Comparison of ENCODE assay signal across 10 mouse cellular contexts in genomic region chr11:75508904-75509303, GRCm38 (mm10). TPM values are rescaled to one million over a fixed set of nuclear protein-coding genes. Genes with fewer than 3 reads are reported as not detected.
DNase-seq lines count a peak whose midpoint lies in the region; ATAC-seq and TF ChIP-seq lines count a peak whose summit lies in the region.
"Had no signal": no experiment of that assay in that cellular context is flagged by ENCODE, and none has a peak within 500 bp of the region (broad histone marks: within the 10 kb centered on the region; RNA-seq: fewer than 3 reads in every experiment).

No protein-coding gene starts in this region.

- ATAC-seq in cerebellum, adult (ENCODE audit: insufficient number of reproducible peaks, low FRiP score, low TSS enrichment), result no peak
- ATAC-seq in liver, embryonic 12.5 days, result no peak
- ATAC-seq in liver, embryonic 11.5 days (replicated peaks; ENCODE audit: low FRiP score), result no peak
- ATAC-seq in intestine, postnatal 0 days, result no peak
- ATAC-seq in monocyte, adult 5-6 weeks (replicated peaks; ENCODE audit: insufficient number of reproducible peaks, low FRiP score, low TSS enrichment, poor library complexity, severe bottlenecking), result 0 out of 2 replicates have a peak, but pooled peaks have one; percentile 24

- TF ChIP-seq CTCF in intestine, postnatal 0 days (IDR thresholded peaks at IDR 0.05; ENCODE audit: low read depth), result no peak

- WGBS in liver, embryonic 12.5 days (ENCODE audit: insufficient replicate concordance), result 65% methylated on average over 8 of the region's 8 CpGs
- WGBS in liver, embryonic 11.5 days, result 70% methylated on average over 8 of the region's 8 CpGs
- WGBS in intestine, postnatal 0 days, result 48% methylated on average over 8 of the region's 8 CpGs

- no peak overlapping the region for H3K9ac ChIP-seq in liver, embryonic 12.5 days
- H3K9ac ChIP-seq in liver, embryonic 11.5 days (ENCODE audit: low read depth, low read length), result no peak overlapping the region
- H3K9ac ChIP-seq in intestine, postnatal 0 days (ENCODE audit: low read depth, low read length), result 0 out of 2 replicates have a peak overlapping the region, but pooled peaks have one; percentile 7

- H3K4me2 ChIP-seq in liver, embryonic 12.5 days, result peak overlapping the region; percentile 99; the same call in 1 of the 2 replicates
- no peak overlapping the region for H3K4me2 ChIP-seq in liver, embryonic 11.5 days
- H3K4me2 ChIP-seq in intestine, postnatal 0 days (replicated peaks; ENCODE audit: low read depth), result no peak overlapping the region

- DNase-seq in cerebellum, adult 11-12 months, result peak; percentile 44
- no peak for DNase-seq in liver, embryonic 11.5 days (ENCODE audit: low spot score)
- no peak for DNase-seq in layer of hippocampus, adult 9-10 months (ENCODE audit: low spot score)
- DNase-seq in adrenal gland, postnatal 10 days, result no peak
- DNase-seq: B cell, adult 2 months; cerebellum, adult 11 months had no signal

- peaks cover 22% of the 10 kb centered on the region for H3K4me1 ChIP-seq in liver, embryonic 12.5 days
- peaks cover 20% of the 10 kb centered on the region for H3K4me1 ChIP-seq in liver, embryonic 11.5 days (replicated peaks; ENCODE audit: control insufficient read depth, insufficient read depth, low read length)
- H3K4me1 ChIP-seq in intestine, postnatal 0 days (replicated peaks; ENCODE audit: control insufficient read depth, insufficient read depth, low read length), result no peaks in the 10 kb centered on the region; the same call in 1 of the 2 replicates

- no peak overlapping the region for H3K27ac ChIP-seq in liver, embryonic 12.5 days
- H3K27ac ChIP-seq in liver, embryonic 11.5 days (ENCODE audit: low read depth, low read length), result no peak overlapping the region
- H3K27ac ChIP-seq in intestine, postnatal 0 days (ENCODE audit: low read depth, low read length), result 0 out of 2 replicates have a peak overlapping the region, but pooled peaks have one; percentile 41

- H3K36me3 ChIP-seq in liver, embryonic 12.5 days, result peaks cover 58% of the 10 kb centered on the region
- H3K36me3 ChIP-seq in liver, embryonic 11.5 days (ENCODE audit: control insufficient read depth, insufficient read depth, low read length), result peaks cover 45% of the 10 kb centered on the region
- peaks cover 50% of the 10 kb centered on the region for H3K36me3 ChIP-seq in intestine, postnatal 0 days (ENCODE audit: control insufficient read depth, insufficient read depth)

- no peaks in the 10 kb centered on the region for H3K27me3 ChIP-seq in liver, embryonic 12.5 days (replicated peaks)
- no peaks in the 10 kb centered on the region for H3K27me3 ChIP-seq in liver, embryonic 11.5 days (replicated peaks; ENCODE audit: control insufficient read depth, insufficient read depth, low read length)
- H3K27me3 ChIP-seq in intestine, postnatal 0 days (replicated peaks; ENCODE audit: control insufficient read depth, insufficient read depth, low read length), result no peaks in the 10 kb centered on the region

- no peak overlapping the region for H3K4me3 ChIP-seq in liver, embryonic 12.5 days
- H3K4me3 ChIP-seq in liver, embryonic 11.5 days (ENCODE audit: low read depth, low read length), result no peak overlapping the region
- no peak overlapping the region for H3K4me3 ChIP-seq in intestine, postnatal 0 days (ENCODE audit: low read depth, low read length)

- no peaks in the 10 kb centered on the region for H3K9me3 ChIP-seq in liver, embryonic 12.5 days (replicated peaks)
- no peaks in the 10 kb centered on the region for H3K9me3 ChIP-seq in liver, embryonic 11.5 days (ENCODE audit: control insufficient read depth, low read length)
- H3K9me3 ChIP-seq in intestine, postnatal 0 days (ENCODE audit: control insufficient read depth), result no peaks in the 10 kb centered on the region

RNA-seq across cellular contexts. Expression of gene Rilp, which starts 1.0 kb away (rescaled TPM):
- polyA plus RNA-seq in liver, embryonic 12.5 days (2016; fragmentation: Nextera tagmentation; extraction: Ambion mirVana), result 0.89 and 1.2 TPM in 2 replicates
- 1.2 and 1.5 TPM in 2 replicates for polyA plus RNA-seq in liver, embryonic 11.5 days (2014; fragmentation: Nextera tagmentation; extraction: Ambion mirVana)
- polyA plus RNA-seq in intestine, postnatal 0 days (2015; fragmentation: Nextera tagmentation; extraction: Ambion mirVana), result 6.8 and 6.9 TPM in 2 replicates
- total RNA-seq in monocyte, adult 5-6 weeks (2017), result 3.7 to 7.0 TPM (median 4.9 TPM) in 3 replicates
- total RNA-seq in adrenal gland, postnatal 10 days (2021), result 10 to 100 TPM; 17.3 to 23.7 TPM

RNA-seq across cellular contexts. Expression of gene Scarf1, which starts 4.4 kb away (rescaled TPM):
- 5.2 TPM in 2 replicates for polyA plus RNA-seq in liver, embryonic 12.5 days (2016; fragmentation: Nextera tagmentation; extraction: Ambion mirVana)
- polyA plus RNA-seq in liver, embryonic 11.5 days (2014; fragmentation: Nextera tagmentation; extraction: Ambion mirVana), result 7.0 and 7.8 TPM in 2 replicates
- 2.8 and 3.2 TPM in 2 replicates for polyA plus RNA-seq in intestine, postnatal 0 days (2015; fragmentation: Nextera tagmentation; extraction: Ambion mirVana)
- total RNA-seq in monocyte, adult 5-6 weeks (2017), result 1.6 TPM in 2 of 3 replicates, not detected in the other
- 10 to 100 TPM; 13.3 to 20.0 TPM for total RNA-seq in adrenal gland, postnatal 10 days (2021)

RNA-seq across cellular contexts. Expression of gene Prpf8, which starts 22.3 kb away (rescaled TPM):
- 46.6 and 47.9 TPM in 2 replicates for polyA plus RNA-seq in liver, embryonic 12.5 days (2016; fragmentation: Nextera tagmentation; extraction: Ambion mirVana)
- polyA plus RNA-seq in liver, embryonic 11.5 days (2014; fragmentation: Nextera tagmentation; extraction: Ambion mirVana), result 105 and 119 TPM in 2 replicates
- polyA plus RNA-seq in intestine, postnatal 0 days (2015; fragmentation: Nextera tagmentation; extraction: Ambion mirVana), result 15.4 and 15.5 TPM in 2 replicates
- total RNA-seq in monocyte, adult 5-6 weeks (2017), result 65.5 to 114 TPM (median 72.0 TPM) in 3 replicates
- total RNA-seq in adrenal gland, postnatal 10 days (2021), result 100 to 1,000 TPM; 112 to 130 TPM

RNA-seq across cellular contexts. Expression of gene Slc43a2, which starts 22.6 kb away (rescaled TPM):
- 5.9 and 6.3 TPM in 2 replicates for polyA plus RNA-seq in liver, embryonic 12.5 days (2016; fragmentation: Nextera tagmentation; extraction: Ambion mirVana)
- polyA plus RNA-seq in liver, embryonic 11.5 days (2014; fragmentation: Nextera tagmentation; extraction: Ambion mirVana), result 5.5 and 7.8 TPM in 2 replicates
- polyA plus RNA-seq in intestine, postnatal 0 days (2015; fragmentation: Nextera tagmentation; extraction: Ambion mirVana), result 46.4 and 59.5 TPM in 2 replicates
- 33.3 to 44.2 TPM (median 36.6 TPM) in 3 replicates for total RNA-seq in monocyte, adult 5-6 weeks (2017)
- total RNA-seq in adrenal gland, postnatal 10 days (2021), result 10 to 100 TPM; 21.1 to 27.9 TPM

RNA-seq across cellular contexts. Expression of gene Tlcd2, which starts 47.4 kb away (rescaled TPM):
- polyA plus RNA-seq in liver, embryonic 12.5 days (2016; fragmentation: Nextera tagmentation; extraction: Ambion mirVana), result 19.6 and 21.4 TPM in 2 replicates
- polyA plus RNA-seq in liver, embryonic 11.5 days (2014; fragmentation: Nextera tagmentation; extraction: Ambion mirVana), result 29.8 and 33.0 TPM in 2 replicates
- polyA plus RNA-seq in intestine, postnatal 0 days (2015; fragmentation: Nextera tagmentation; extraction: Ambion mirVana), result 52.7 and 53.9 TPM in 2 replicates
- 1.0 to 8.1 TPM (median 1.3 TPM) in 3 replicates for total RNA-seq in monocyte, adult 5-6 weeks (2017)
- 10 to 100 TPM; 20.9 to 24.6 TPM for total RNA-seq in adrenal gland, postnatal 10 days (2021)
